Mouse (Mus musculus): ENCODE results near the gene Filip1. TPM values are rescaled to one million over a fixed set of nuclear protein-coding genes. Genes with fewer than 3 reads are reported as not detected.

Gene Filip1
- polyA plus RNA-seq, 1 experiment from 2014 or later, result 10.1 TPM

DNA sequence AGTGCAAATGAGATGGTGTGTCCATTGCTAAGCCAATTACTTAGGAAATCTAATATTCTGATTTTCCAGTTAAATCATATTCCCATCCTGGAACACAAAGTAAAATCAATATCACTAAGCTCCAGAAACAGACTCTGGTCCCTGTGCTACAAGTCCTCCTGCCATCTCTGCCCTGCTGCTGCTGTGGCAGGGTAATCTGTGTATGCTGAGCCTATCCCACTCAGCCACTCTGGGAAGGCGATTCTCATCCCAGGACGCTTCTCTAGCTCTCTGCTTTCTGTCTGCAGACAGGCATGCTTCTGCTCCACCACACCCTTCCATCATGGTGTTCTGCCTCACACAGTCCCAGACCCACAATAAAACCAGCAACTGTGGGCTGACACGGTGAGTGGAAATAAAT is 7.8 kb upstream of the Filip1 start:
- H3K4me1 ChIP-seq (ENCODE audit: insufficient read depth, low read depth, low read length), result no peaks in the 10 kb centered on the region; the same call in 1 of the 2 replicates
- TF ChIP-seq EP300 (IDR thresholded peaks at IDR 0.05) (no peak), CTCF (IDR thresholded peaks at IDR 0.05) (no peak)
- H3K9ac ChIP-seq (replicated peaks; ENCODE audit: low read depth), result no peak overlapping the region
- no peaks in the 10 kb centered on the region for H3K9me3 ChIP-seq (ENCODE audit: low read length)
- no peaks in the 10 kb centered on the region for H3K36me3 ChIP-seq (ENCODE audit: insufficient read depth, low read length)
- no peaks in the 10 kb centered on the region for H3K27me3 ChIP-seq (replicated peaks; ENCODE audit: insufficient read depth, low read length)
- DNase-seq (ENCODE audit: low spot score) (no peak), ATAC-seq (no peak)
- 62% methylated on average over 3 of the region's 3 CpGs for WGBS
- no peak overlapping the region for H3K4me2 ChIP-seq (replicated peaks; ENCODE audit: low read depth, low read length)
- no peak overlapping the region for H3K27ac ChIP-seq (ENCODE audit: low read length)
- H3K4me3 ChIP-seq (ENCODE audit: low read depth, low read length), result no peak overlapping the region

DNA sequence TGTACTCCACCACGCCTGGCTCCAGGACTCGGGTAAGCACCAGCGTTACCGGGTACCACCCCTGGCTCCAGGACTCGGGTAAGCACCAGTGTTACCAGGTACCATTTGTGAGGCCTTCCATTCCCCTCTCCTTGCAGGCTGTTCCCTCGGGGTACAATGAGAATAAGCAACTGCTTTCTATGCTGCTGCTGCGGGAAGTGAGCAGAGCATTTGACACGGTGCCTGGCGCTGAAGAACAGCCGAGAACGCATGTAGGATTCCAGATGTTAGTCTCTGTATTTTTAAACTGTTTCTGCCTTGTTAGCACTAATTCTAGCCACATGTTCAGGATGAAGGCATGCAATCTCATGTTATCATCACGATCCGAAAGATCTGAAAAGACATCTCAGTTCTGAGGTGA is 635 bp downstream of the Filip1 start:
- Histone ChIP-seq H3K27ac (ENCODE audit: low read length) (no peak overlapping the region), H3K9me3 (ENCODE audit: low read length) (no peaks in the 10 kb centered on the region), H3K27me3 (replicated peaks; ENCODE audit: insufficient read depth, low read length) (no peaks in the 10 kb centered on the region), H3K4me1 (ENCODE audit: insufficient read depth, low read depth, low read length) (no peaks in the 10 kb centered on the region), H3K36me3 (ENCODE audit: insufficient read depth, low read length) (no peaks in the 10 kb centered on the region), H3K9ac (replicated peaks; ENCODE audit: low read depth) (no peak overlapping the region), H3K4me3 (ENCODE audit: low read depth, low read length) (no peak overlapping the region), H3K4me2 (replicated peaks; ENCODE audit: low read depth, low read length) (no peak overlapping the region)
- DNase-seq (ENCODE audit: low spot score) (no peak), ATAC-seq (no peak)
- 91% methylated on average over 13 of the region's 13 CpGs for WGBS
- no peak for TF ChIP-seq CTCF (IDR thresholded peaks at IDR 0.05)
- no peak for TF ChIP-seq EP300 (IDR thresholded peaks at IDR 0.05)

DNA sequence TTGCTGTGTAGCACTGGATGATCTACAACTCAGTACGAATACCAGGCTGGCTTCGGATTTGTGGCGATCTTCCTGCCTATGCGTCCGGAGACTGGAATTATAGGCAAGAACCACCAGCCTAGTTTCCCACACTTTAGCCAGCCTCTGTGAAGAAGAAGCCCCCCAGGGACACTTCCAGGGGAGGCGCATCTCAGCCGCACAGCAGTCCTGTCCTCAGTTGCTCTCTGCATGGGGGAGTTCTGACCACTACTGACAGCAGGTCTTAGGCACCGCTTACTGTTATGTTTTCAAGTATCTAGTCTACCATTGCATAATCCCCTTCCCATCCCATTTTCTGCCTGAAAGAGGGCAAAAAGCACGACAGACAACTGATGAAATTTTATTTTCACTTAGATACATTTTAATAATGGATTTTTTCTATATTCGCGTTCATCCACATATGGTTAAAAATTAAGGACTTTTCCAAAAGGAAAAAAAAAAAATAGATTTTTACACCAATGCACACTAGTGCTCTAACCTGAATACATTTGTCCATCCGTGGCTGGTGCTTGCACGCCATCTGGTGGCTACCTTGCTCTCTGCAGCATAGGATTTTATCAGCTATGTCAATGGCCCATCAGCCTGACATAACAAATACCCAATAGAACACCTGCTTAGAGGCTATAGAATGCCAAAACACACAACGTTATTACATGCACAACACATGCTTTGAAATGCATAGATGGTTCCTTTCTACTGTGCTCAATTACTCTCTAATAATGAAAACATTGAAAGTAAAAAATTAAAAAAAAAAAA is 10.1 kb downstream of the Filip1 start:
- H3K27ac ChIP-seq (ENCODE audit: low read length), result no peak overlapping the region
- H3K4me3 ChIP-seq (ENCODE audit: low read depth, low read length), result no peak overlapping the region
- H3K9ac ChIP-seq (replicated peaks; ENCODE audit: low read depth), result no peak overlapping the region
- no peaks in the 10 kb centered on the region for H3K4me1 ChIP-seq (ENCODE audit: insufficient read depth, low read depth, low read length)
- ATAC-seq, result peak; percentile 72
- WGBS, result 42% methylated on average over 14 of the region's 14 CpGs
- DNase-seq (ENCODE audit: low spot score), result peak; percentile 85
- no peaks in the 10 kb centered on the region for H3K9me3 ChIP-seq (ENCODE audit: low read length)
- no peak overlapping the region for H3K4me2 ChIP-seq (replicated peaks; ENCODE audit: low read depth, low read length)
- H3K27me3 ChIP-seq (replicated peaks; ENCODE audit: insufficient read depth, low read length), result no peaks in the 10 kb centered on the region
- H3K36me3 ChIP-seq (ENCODE audit: insufficient read depth, low read length), result no peaks in the 10 kb centered on the region
- TF ChIP-seq EP300 (IDR thresholded peaks at IDR 0.05) (no peak), CTCF (IDR thresholded peaks at IDR 0.05) (peak; percentile 98)

DNA sequence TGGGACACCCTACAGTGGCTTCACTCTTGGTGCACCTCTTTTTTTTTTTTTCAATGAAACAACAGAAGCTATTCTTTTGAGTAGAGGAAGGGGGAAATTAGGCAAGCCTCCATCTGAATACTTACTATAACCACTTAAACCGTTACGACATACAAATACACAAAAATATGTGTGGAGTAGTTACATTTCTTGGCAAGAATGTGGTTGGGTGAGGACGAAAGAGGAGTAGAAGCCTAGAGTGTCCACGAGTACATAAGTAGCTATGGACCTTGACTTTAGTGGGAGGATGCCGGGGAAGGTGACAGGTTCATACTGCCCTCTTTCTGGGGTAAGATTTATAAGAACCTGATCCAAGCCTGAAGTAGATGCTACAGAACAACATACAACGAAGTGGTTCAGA is 15.4 kb downstream of the Filip1 start:
- 55% methylated on average over 6 of the region's 6 CpGs for WGBS
- no peak overlapping the region for H3K27ac ChIP-seq (ENCODE audit: low read length)
- H3K4me2 ChIP-seq (replicated peaks; ENCODE audit: low read depth, low read length), result no peak overlapping the region
- no peaks in the 10 kb centered on the region for H3K9me3 ChIP-seq (ENCODE audit: low read length)
- H3K9ac ChIP-seq (replicated peaks; ENCODE audit: low read depth), result no peak overlapping the region
- H3K27me3 ChIP-seq (replicated peaks; ENCODE audit: insufficient read depth, low read length), result no peaks in the 10 kb centered on the region
- H3K4me3 ChIP-seq (ENCODE audit: low read depth, low read length), result no peak overlapping the region
- peak; percentile 90 for TF ChIP-seq EP300 (IDR thresholded peaks at IDR 0.05)
- TF ChIP-seq CTCF (IDR thresholded peaks at IDR 0.05), result no peak
- no peaks in the 10 kb centered on the region for H3K4me1 ChIP-seq (ENCODE audit: insufficient read depth, low read depth, low read length)
- ATAC-seq, result peak; percentile 93
- DNase-seq (ENCODE audit: low spot score), result peak; percentile 89
- H3K36me3 ChIP-seq (ENCODE audit: insufficient read depth, low read length), result no peaks in the 10 kb centered on the region

- no peak overlapping the region for H3K4me3 ChIP-seq (ENCODE audit: low read depth, low read length)
- ATAC-seq, result no peak
- TF ChIP-seq EP300 (IDR thresholded peaks at IDR 0.05), result no peak
- no peak for TF ChIP-seq CTCF (IDR thresholded peaks at IDR 0.05)
- H3K27ac ChIP-seq (ENCODE audit: low read length), result no peak overlapping the region
- no peak overlapping the region for H3K4me2 ChIP-seq (replicated peaks; ENCODE audit: low read depth, low read length)
- no peaks in the 10 kb centered on the region for H3K9me3 ChIP-seq (ENCODE audit: low read length)
- WGBS, result 88% methylated on average over 5 of the region's 5 CpGs
- H3K36me3 ChIP-seq (ENCODE audit: insufficient read depth, low read length), result no peaks in the 10 kb centered on the region
- H3K4me1 ChIP-seq (ENCODE audit: insufficient read depth, low read depth, low read length), result no peaks in the 10 kb centered on the region
- H3K9ac ChIP-seq (replicated peaks; ENCODE audit: low read depth), result no peak overlapping the region
- DNase-seq (ENCODE audit: low spot score), result peak; percentile 17
- H3K27me3 ChIP-seq (replicated peaks; ENCODE audit: insufficient read depth, low read length), result no peaks in the 10 kb centered on the region
These were observed 18.4 kb downstream of the Filip1 start for GRCm38 (mm10) chr9:79994296-79994695.

- 66% methylated on average over 4 of the region's 4 CpGs for WGBS
- H3K27ac ChIP-seq (ENCODE audit: low read length), result no peak overlapping the region
- no peak for ATAC-seq
These were observed 19.6 kb downstream of the Filip1 start for GRCm38 (mm10) chr9:79993066-79993465.

More at GRCm38 (mm10) chr9:79993066-79993465, 19.6 kb downstream of the Filip1 start:
- Histone ChIP-seq H3K27me3 (replicated peaks; ENCODE audit: insufficient read depth, low read length) (no peaks in the 10 kb centered on the region), H3K36me3 (ENCODE audit: insufficient read depth, low read length) (no peaks in the 10 kb centered on the region), H3K4me2 (replicated peaks; ENCODE audit: low read depth, low read length) (no peak overlapping the region), H3K4me3 (ENCODE audit: low read depth, low read length) (no peak overlapping the region), H3K9ac (replicated peaks; ENCODE audit: low read depth) (no peak overlapping the region), H3K9me3 (ENCODE audit: low read length) (no peaks in the 10 kb centered on the region), H3K4me1 (ENCODE audit: insufficient read depth, low read depth, low read length) (no peaks in the 10 kb centered on the region)
- TF ChIP-seq EP300 (IDR thresholded peaks at IDR 0.05) (no peak), CTCF (IDR thresholded peaks at IDR 0.05) (no peak)
- DNase-seq (ENCODE audit: low spot score), result no peak
